Mouse (Mus musculus) embryo, embryonic 10 days (tissue): ENCODE data around the gene Tekt1.

ENCODE experiments used
- DNase-seq: peaks from one replicate; pipeline ENCODE4 v3.0.0-alpha.2; 2015; ENCODE audit warnings: low spot score

The Tekt1 gene

GRCm38 (mm10) chr11:72362347-72362741 is at the start of gene Tekt1:
TSS of gene Tekt1 (minus strand) at chr11:72362442.
- DNase-seq = no peak

GRCm38 (mm10) chr11:72411945-72412344 is 49.7 kb upstream of the Tekt1 start:
- no peak for DNase-seq

GRCm38 (mm10) chr11:72411093-72411921 is 49.1 kb upstream of the Tekt1 start, which contains the start of gene Smtnl2:
TSS of gene Smtnl2 (minus strand) at chr11:72411713.
- peak; percentile 88 for DNase-seq

GRCm38 (mm10) chr11:72410521-72411092 is 48.4 kb upstream of the Tekt1 start:
- peak; percentile 35 for DNase-seq

- DNase-seq = no peak
Observed at GRCm38 (mm10) chr11:72409649-72410385, 47.6 kb upstream of the Tekt1 start.

- DNase-seq = no peak
Observed at GRCm38 (mm10) chr11:72408451-72409170, 46.4 kb upstream of the Tekt1 start.

GRCm38 (mm10) chr11:72407574-72407973 is 45.3 kb upstream of the Tekt1 start:
- DNase-seq = peak; percentile 38

- peak; percentile 24 for DNase-seq
Observed at GRCm38 (mm10) chr11:72407081-72407480, 44.8 kb upstream of the Tekt1 start.

- DNase-seq = no peak
Observed at GRCm38 (mm10) chr11:72406079-72406675, 43.9 kb upstream of the Tekt1 start.

- no peak for DNase-seq
Observed at GRCm38 (mm10) chr11:72405532-72405931, 43.3 kb upstream of the Tekt1 start.

GRCm38 (mm10) chr11:72402969-72403368 is 40.7 kb upstream of the Tekt1 start:
- no peak for DNase-seq

GRCm38 (mm10) chr11:72402017-72402416 is 39.8 kb upstream of the Tekt1 start:
- DNase-seq = no peak

- DNase-seq = no peak
Observed at GRCm38 (mm10) chr11:72401068-72401467, 38.8 kb upstream of the Tekt1 start.

GRCm38 (mm10) chr11:72397811-72398525 is 35.7 kb upstream of the Tekt1 start:
- DNase-seq = no peak

GRCm38 (mm10) chr11:72397072-72397471 is 34.8 kb upstream of the Tekt1 start:
- DNase-seq = no peak

GRCm38 (mm10) chr11:72396621-72397020 is 34.4 kb upstream of the Tekt1 start:
- no peak for DNase-seq

GRCm38 (mm10) chr11:72395652-72396051 is 33.4 kb upstream of the Tekt1 start:
- peak; percentile 32 for DNase-seq

- no peak for DNase-seq
Observed at GRCm38 (mm10) chr11:72394694-72395093, 32.5 kb upstream of the Tekt1 start.

GRCm38 (mm10) chr11:72393669-72394068 is 31.4 kb upstream of the Tekt1 start:
- DNase-seq = no peak

- DNase-seq = no peak
Observed at GRCm38 (mm10) chr11:72393243-72393642, 31.0 kb upstream of the Tekt1 start.

- DNase-seq = no peak
Observed at GRCm38 (mm10) chr11:72391181-72391580, 28.9 kb upstream of the Tekt1 start.
